Comparison of ENCODE assay signal across 25 mouse cellular contexts in the genomic region with DNA sequence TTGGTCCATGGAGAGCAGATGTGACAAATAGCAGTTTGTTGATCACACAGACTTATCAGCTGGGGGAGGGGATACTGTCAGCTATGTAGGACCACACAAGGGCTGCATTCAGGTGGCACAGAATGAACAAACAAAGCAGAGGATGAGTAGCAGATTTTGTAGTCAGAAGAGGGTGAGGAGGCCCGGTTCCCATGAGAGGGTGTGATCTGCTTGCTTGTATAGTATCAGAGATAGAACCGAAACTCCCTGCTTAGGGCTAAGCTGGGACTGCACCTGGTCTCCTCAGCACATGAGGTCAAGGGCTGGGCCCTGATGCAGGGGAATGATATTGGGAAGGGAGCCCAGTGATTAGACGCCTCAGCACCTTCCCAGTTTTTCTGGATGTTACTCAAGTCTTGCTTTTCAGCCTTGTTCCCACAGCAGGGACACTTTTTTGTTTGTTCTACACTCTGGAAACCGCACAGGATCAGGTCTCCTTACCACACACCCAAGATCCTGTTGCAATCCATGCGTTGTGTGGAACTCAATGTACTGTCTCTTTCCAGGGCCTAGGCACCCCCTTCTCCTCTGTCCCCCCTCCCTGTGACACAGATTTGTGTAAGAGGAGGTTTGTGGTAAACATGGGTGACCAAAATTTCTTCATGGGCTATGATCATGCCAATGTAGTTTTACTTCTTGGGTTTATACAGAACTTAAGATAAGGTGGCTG.
DNase-seq lines count a peak whose midpoint lies in the region; ATAC-seq and TF ChIP-seq lines count a peak whose summit lies in the region.
"Had no signal": no experiment of that assay in that cellular context is flagged by ENCODE, and none has a peak within 500 bp of the region (broad histone marks: within the 10 kb centered on the region; RNA-seq: fewer than 3 reads in every experiment).

No protein-coding gene starts in this region.

- no peak overlapping the region for H3K4me3 ChIP-seq in lung, postnatal 0 days (ENCODE audit: low read depth, low read length)
- no peak overlapping the region for H3K4me3 ChIP-seq in stomach, embryonic 16.5 days (replicated peaks; ENCODE audit: low read length)
- H3K4me3 ChIP-seq: erythroblast, embryonic 14.5 days; heart, adult 2 months; heart, embryonic 15.5 days; hindbrain, embryonic 13.5 days; kidney, embryonic 15.5 days; left cerebral cortex, adult 2 months; limb, embryonic 13.5 days had no signal

- WGBS in lung, postnatal 0 days = 41% methylated on average over 5 of the region's 5 CpGs
- 67% methylated on average over 5 of the region's 5 CpGs for WGBS in stomach, embryonic 16.5 days

- ATAC-seq in lung, postnatal 0 days = peak; percentile 63
- ATAC-seq in stomach, embryonic 16.5 days (ENCODE audit: insufficient read depth, low FRiP score) = 0 out of 2 replicates have a peak, but pooled peaks have one; percentile 23
- ATAC-seq: forebrain, embryonic 16.5 days; midbrain, embryonic 16.5 days; Patski had no signal

- peaks cover 10% of the 10 kb centered on the region for H3K4me1 ChIP-seq in lung, postnatal 0 days (ENCODE audit: insufficient read depth, low read depth, low read length)
- 0 out of 2 replicates have a peak, but pooled peaks cover 8% of the 10 kb centered on the region for H3K4me1 ChIP-seq in stomach, embryonic 16.5 days (ENCODE audit: control insufficient read depth, insufficient read depth, low read length)
- H3K4me1 ChIP-seq: kidney, embryonic 15.5 days had no signal

- no peaks in the 10 kb centered on the region for H3K9me3 ChIP-seq in lung, postnatal 0 days (ENCODE audit: low read length)
- H3K9me3 ChIP-seq in stomach, embryonic 16.5 days (replicated peaks; ENCODE audit: control insufficient read depth, low read length) = no peaks in the 10 kb centered on the region
- H3K9me3 ChIP-seq: heart, embryonic 15.5 days; hindbrain, embryonic 13.5 days; kidney, embryonic 15.5 days; limb, embryonic 13.5 days had no signal

- H3K27ac ChIP-seq in lung, postnatal 0 days (ENCODE audit: low read length) = 0 out of 2 replicates have a peak overlapping the region, but pooled peaks have one; percentile 43
- no peak overlapping the region for H3K27ac ChIP-seq in stomach, embryonic 16.5 days (ENCODE audit: low read length)
- H3K27ac ChIP-seq: heart, adult 2 months; heart, embryonic 15.5 days; hindbrain, embryonic 13.5 days; kidney, embryonic 15.5 days; left cerebral cortex, adult 2 months; limb, embryonic 13.5 days had no signal

- no peaks in the 10 kb centered on the region for H3K27me3 ChIP-seq in lung, postnatal 0 days (replicated peaks; ENCODE audit: insufficient read depth, low read length)
- no peaks in the 10 kb centered on the region for H3K27me3 ChIP-seq in stomach, embryonic 16.5 days (ENCODE audit: control insufficient read depth, insufficient read depth, low read length)
- H3K27me3 ChIP-seq: hindbrain, embryonic 13.5 days; kidney, embryonic 15.5 days; limb, embryonic 13.5 days; Patski had no signal

- no peaks in the 10 kb centered on the region for H3K36me3 ChIP-seq in lung, postnatal 0 days (ENCODE audit: insufficient read depth, low read length)
- H3K36me3 ChIP-seq in stomach, embryonic 16.5 days (ENCODE audit: control insufficient read depth, insufficient read depth, low read length) = no peaks in the 10 kb centered on the region
- H3K36me3 ChIP-seq: heart, embryonic 15.5 days; hindbrain, embryonic 13.5 days; kidney, embryonic 15.5 days; limb, embryonic 13.5 days had no signal

- H3K9ac ChIP-seq in lung, postnatal 0 days (replicated peaks; ENCODE audit: low read depth) = no peak overlapping the region
- no peak overlapping the region for H3K9ac ChIP-seq in stomach, embryonic 16.5 days (ENCODE audit: low read length)
- H3K9ac ChIP-seq: heart, embryonic 15.5 days; hindbrain, embryonic 13.5 days; kidney, embryonic 15.5 days; limb, embryonic 13.5 days had no signal

- no peak for TF ChIP-seq CTCF in lung, postnatal 0 days (IDR thresholded peaks at IDR 0.05)

- peak; percentile 47 for DNase-seq in adrenal gland, postnatal 14 days
- no peak for DNase-seq in adrenal gland, adult 18-20 months (ENCODE audit: low spot score in 2 of 2)
- peak; percentile 85 for DNase-seq in lung, postnatal 0 days (ENCODE audit: low spot score)
- no peak for DNase-seq in lung, postnatal 10 days
- DNase-seq in fat pad, adult 2 months (ENCODE audit: extremely low read depth, low read depth, low spot score) = peak; percentile 52
- DNase-seq in ovary, postnatal 10 days (ENCODE audit: low spot score) = no peak
- DNase-seq: adrenal gland, postnatal 25 days; cerebellum, adult 18-20 months; heart, adult 2 months; kidney, adult 18-20 months; kidney, postnatal 25 days; right cerebral cortex, adult 18-20 months; thymus, postnatal 14 days had no signal

- H3K4me2 ChIP-seq in lung, postnatal 0 days (replicated peaks; ENCODE audit: low read depth, low read length) = no peak overlapping the region
- no peak overlapping the region for H3K4me2 ChIP-seq in stomach, embryonic 16.5 days (ENCODE audit: low read depth, low read length)
- H3K4me2 ChIP-seq: heart, embryonic 15.5 days; hindbrain, embryonic 13.5 days; kidney, embryonic 15.5 days; limb, embryonic 13.5 days; liver, embryonic 11.5 days; midbrain, embryonic 11.5 days had no signal

- peak; percentile 92 for TF ChIP-seq EP300 in lung, postnatal 0 days (IDR thresholded peaks at IDR 0.05)

Comparison
In these comparisons a context has a peak if more than half of its experiments do, and no peak if none do; other contexts are left out.
1. DNase-seq: peak in adrenal gland, postnatal 14 days (single experiment), lung, postnatal 0 days (single experiment) and fat pad, adult 2 months (single experiment); none in adrenal gland, adult 18-20 months (0 of 2), lung, postnatal 10 days (single experiment) and ovary, postnatal 10 days (single experiment).